Comparison of ENCODE assay signal across 8 mouse cellular contexts in genomic region chr10:89444381-89444780, GRCm38 (mm10). TPM values are rescaled to one million over a fixed set of nuclear protein-coding genes. Genes with fewer than 3 reads are reported as not detected.
A peak's percentile ranks its signal among the peaks of the same experiment; 100 is the strongest.
DNase-seq lines count a peak whose midpoint lies in the region; ATAC-seq and TF ChIP-seq lines count a peak whose summit lies in the region.

No protein-coding gene starts in this region.

- TF ChIP-seq CTCF in kidney, postnatal 0 days (IDR thresholded peaks at IDR 0.05; ENCODE audit: low read depth), result no peak

- peak; percentile 58 for DNase-seq in kidney, postnatal 0 days (ENCODE audit: low spot score)
- DNase-seq in kidney, postnatal 25 days, result no peak
- no peak for DNase-seq in limb, embryonic 10.5 days (ENCODE audit: low spot score)
- DNase-seq in urinary bladder, postnatal 14 days (ENCODE audit: low spot score), result no peak
- DNase-seq in right cerebral cortex, postnatal 10 days (ENCODE audit: low spot score in 2 of 2), result no peak
- DNase-seq in layer of hippocampus, postnatal 25 days (ENCODE audit: extremely low spot score in 1 of 2, low spot score in 1 of 2), result no peak

- 27% methylated on average over 3 of the region's 3 CpGs for WGBS in kidney, postnatal 0 days
- WGBS in embryonic facial prominence, embryonic 13.5 days, result 29% methylated on average over 3 of the region's 3 CpGs
- 42% methylated on average over 3 of the region's 3 CpGs for WGBS in limb, embryonic 10.5 days
- 42% methylated on average over 3 of the region's 3 CpGs for WGBS in neural tube, embryonic 13.5 days

- no peaks in the 10 kb centered on the region for H3K4me1 ChIP-seq in kidney, postnatal 0 days (replicated peaks; ENCODE audit: insufficient read depth, low read length)
- H3K4me1 ChIP-seq in embryonic facial prominence, embryonic 13.5 days, result peaks cover 14% of the 10 kb centered on the region
- peaks cover 13% of the 10 kb centered on the region for H3K4me1 ChIP-seq in limb, embryonic 10.5 days
- H3K4me1 ChIP-seq in neural tube, embryonic 13.5 days (replicated peaks), result peaks cover 17% of the 10 kb centered on the region

- ATAC-seq in kidney, postnatal 0 days (replicated peaks; ENCODE audit: low FRiP score, low read depth), result no peak
- no peak for ATAC-seq in embryonic facial prominence, embryonic 13.5 days (ENCODE audit: insufficient number of reproducible peaks, insufficient read depth, low FRiP score, low TSS enrichment, low read depth)
- ATAC-seq in neural tube, embryonic 13.5 days (ENCODE audit: low read depth), result no peak

- H3K27ac ChIP-seq in kidney, postnatal 0 days, result peak overlapping the region; percentile 57; the same call in 1 of the 2 replicates
- peak overlapping the region; percentile 62; the same call in 1 of the 2 replicates for H3K27ac ChIP-seq in embryonic facial prominence, embryonic 13.5 days
- H3K27ac ChIP-seq in limb, embryonic 10.5 days, result peak overlapping the region; percentile 88
- no peak overlapping the region for H3K27ac ChIP-seq in neural tube, embryonic 13.5 days (replicated peaks)

- peak overlapping the region; percentile 80 for H3K4me2 ChIP-seq in kidney, postnatal 0 days (ENCODE audit: low read length)
- peak overlapping the region; percentile 92 for H3K4me2 ChIP-seq in embryonic facial prominence, embryonic 13.5 days
- H3K4me2 ChIP-seq in neural tube, embryonic 13.5 days, result peak overlapping the region; percentile 97

- peak overlapping the region; percentile 59 for H3K4me3 ChIP-seq in kidney, postnatal 0 days (replicated peaks; ENCODE audit: low read depth, low read length)
- peak overlapping the region; percentile 68 for H3K4me3 ChIP-seq in embryonic facial prominence, embryonic 13.5 days
- peak overlapping the region; percentile 71 for H3K4me3 ChIP-seq in limb, embryonic 10.5 days
- H3K4me3 ChIP-seq in neural tube, embryonic 13.5 days, result peak overlapping the region; percentile 69

- no peaks in the 10 kb centered on the region for H3K27me3 ChIP-seq in kidney, postnatal 0 days (ENCODE audit: insufficient read depth, low read length)
- H3K27me3 ChIP-seq in embryonic facial prominence, embryonic 13.5 days, result no peaks in the 10 kb centered on the region
- H3K27me3 ChIP-seq in limb, embryonic 10.5 days (ENCODE audit: low read depth, poor library complexity, severe bottlenecking), result 0 out of 2 replicates have a peak, but pooled peaks cover 4% of the 10 kb centered on the region
- peaks cover 35% of the 10 kb centered on the region for H3K27me3 ChIP-seq in neural tube, embryonic 13.5 days

- H3K36me3 ChIP-seq in kidney, postnatal 0 days (ENCODE audit: insufficient read depth, low read length), result no peaks in the 10 kb centered on the region
- H3K36me3 ChIP-seq in embryonic facial prominence, embryonic 13.5 days, result 0 out of 2 replicates have a peak, but pooled peaks cover 4% of the 10 kb centered on the region
- 0 out of 2 replicates have a peak, but pooled peaks cover 6% of the 10 kb centered on the region for H3K36me3 ChIP-seq in limb, embryonic 10.5 days
- H3K36me3 ChIP-seq in neural tube, embryonic 13.5 days, result no peaks in the 10 kb centered on the region

- 0 out of 2 replicates have a peak overlapping the region, but pooled peaks have one; percentile 58 for H3K9ac ChIP-seq in kidney, postnatal 0 days (ENCODE audit: low read depth, low read length)
- peak overlapping the region; percentile 74; the same call in 1 of the 2 replicates for H3K9ac ChIP-seq in embryonic facial prominence, embryonic 13.5 days
- H3K9ac ChIP-seq in neural tube, embryonic 13.5 days, result peak overlapping the region; percentile 71

- no peaks in the 10 kb centered on the region for H3K9me3 ChIP-seq in kidney, postnatal 0 days (replicated peaks; ENCODE audit: low read length)
- H3K9me3 ChIP-seq in embryonic facial prominence, embryonic 13.5 days, result no peaks in the 10 kb centered on the region
- no peaks in the 10 kb centered on the region for H3K9me3 ChIP-seq in limb, embryonic 10.5 days (replicated peaks)
- H3K9me3 ChIP-seq in neural tube, embryonic 13.5 days, result 0 out of 2 replicates have a peak, but pooled peaks cover 7% of the 10 kb centered on the region

RNA-seq across cellular contexts. Expression of gene Gas2l3, which starts 0.6 kb away (rescaled TPM):
- 7.2 and 8.7 TPM in 2 replicates for polyA plus RNA-seq in kidney, postnatal 0 days (2015; fragmentation: Nextera tagmentation; extraction: Ambion mirVana)
- 14.5 and 15.5 TPM in 2 replicates for polyA plus RNA-seq in embryonic facial prominence, embryonic 13.5 days (2015; fragmentation: Nextera tagmentation; extraction: Ambion mirVana)
- polyA plus RNA-seq in limb, embryonic 10.5 days (2016; fragmentation: Nextera tagmentation; extraction: Ambion mirVana), result 10.6 and 13.8 TPM in 2 replicates
- polyA plus RNA-seq in neural tube, embryonic 13.5 days (2015; fragmentation: Nextera tagmentation; extraction: Ambion mirVana), result 5.8 and 6.3 TPM in 2 replicates
- 1 to 10 TPM; 2.1 to 2.3 TPM for total RNA-seq in layer of hippocampus, postnatal 25 days (2021)
